Mouse (Mus musculus) left cerebral cortex, postnatal 25 days (tissue): Measurements from ENCODE around the gene Maco1. TPM values are rescaled to one million over a fixed set of nuclear protein-coding genes. Genes with fewer than 3 reads are reported as not detected.
"Not testable (repeated sequence)": the region's sequence is repeated elsewhere in the genome, so short reads cannot be mapped to it uniquely, and the experiment has no call there.

Source experiments
- DNase-seq, 2 experiments: peaks; one replicate each; pipeline ENCODE4 v3.0.0; 2022; ENCODE audit warnings: low spot score in 2 of 2, mixed read lengths in 1 of 2
- intact Hi-C: fragments of 180-260 bp; cut with DNase I; formaldehyde crosslinking; loops from one replicate; pipeline ENCODE4 v1.15.1; 2025
- total RNA-seq, 2 experiments: library from RNA; stranded (reverse); gene quantifications; 2 replicates each; pipeline ENCODE4 v1.2.3; 2021

The Maco1 gene
- total RNA-seq, 2 experiments from 2014 or later, result 49.2 to 52.0 TPM

DNA sequence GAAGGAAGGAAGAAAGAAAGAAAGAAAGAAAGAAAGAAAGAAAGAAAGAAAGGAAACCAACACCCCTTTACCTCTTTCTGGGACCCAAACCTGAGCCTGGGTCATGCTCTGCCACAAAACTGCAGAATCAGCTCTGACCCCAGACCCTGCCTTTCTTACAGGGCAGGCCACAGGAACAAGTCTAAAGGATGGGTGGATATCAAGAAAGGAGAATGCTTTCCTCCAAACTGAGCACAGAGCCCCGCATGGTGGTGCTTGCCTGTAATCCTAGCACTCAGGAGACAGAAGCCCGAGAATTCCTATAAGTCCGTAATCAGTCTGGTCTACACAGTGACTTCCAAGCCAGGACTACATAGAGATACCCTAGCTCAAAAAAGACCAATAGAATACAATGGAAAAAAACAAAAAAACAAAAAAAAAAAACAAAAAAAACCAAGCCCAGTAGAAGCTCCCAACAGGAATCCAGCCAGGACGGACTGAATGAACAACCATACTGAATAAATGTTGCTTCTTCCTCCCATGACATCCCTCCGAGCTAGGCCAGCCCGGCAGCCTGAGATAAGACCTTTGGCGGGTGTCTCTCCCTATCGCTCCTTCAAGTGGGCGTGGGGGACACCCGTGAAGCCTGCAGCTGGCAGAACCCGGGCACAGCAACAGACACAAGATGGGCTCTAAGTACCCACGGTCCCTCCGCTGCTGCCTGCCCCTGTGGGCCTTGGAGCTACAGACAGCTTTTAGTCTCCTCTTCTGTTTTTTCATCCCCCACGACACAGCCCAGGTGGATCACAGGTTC is 11.0 kb upstream of the Maco1 start, which contains the start of gene Rhd:
Rhd (plus strand) TSS at position 600 of the 793 bp plus-strand sequence.
- no peak for DNase-seq
- intact Hi-C loops, result no loop called here

GRCm38 (mm10) chr4:134862996-134863395 is 9.9 kb upstream of the Maco1 start:
- intact Hi-C loops, result no loop called here
- no peak for DNase-seq

DNA sequence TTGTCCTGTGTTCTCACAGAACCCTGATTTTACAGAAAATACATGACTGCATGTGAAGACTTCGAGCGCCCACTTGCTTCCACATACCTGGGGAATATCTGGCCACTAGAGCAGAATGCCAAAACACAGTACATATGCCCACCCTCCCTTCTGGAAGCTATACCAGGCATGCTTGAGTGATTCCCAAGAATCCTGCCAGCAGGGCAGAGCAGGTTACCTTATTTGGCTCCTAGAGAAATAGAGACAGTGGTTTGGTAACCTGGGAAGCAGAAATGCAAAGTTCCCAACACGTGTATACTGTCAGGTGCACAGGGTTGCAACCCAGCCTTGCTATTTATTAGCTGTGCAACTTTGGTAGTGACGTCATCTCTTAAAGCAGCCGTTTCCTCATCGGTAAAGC is 8.7 kb upstream of the Maco1 start:
- intact Hi-C loops, result no loop called here
- no peak for DNase-seq

DNA sequence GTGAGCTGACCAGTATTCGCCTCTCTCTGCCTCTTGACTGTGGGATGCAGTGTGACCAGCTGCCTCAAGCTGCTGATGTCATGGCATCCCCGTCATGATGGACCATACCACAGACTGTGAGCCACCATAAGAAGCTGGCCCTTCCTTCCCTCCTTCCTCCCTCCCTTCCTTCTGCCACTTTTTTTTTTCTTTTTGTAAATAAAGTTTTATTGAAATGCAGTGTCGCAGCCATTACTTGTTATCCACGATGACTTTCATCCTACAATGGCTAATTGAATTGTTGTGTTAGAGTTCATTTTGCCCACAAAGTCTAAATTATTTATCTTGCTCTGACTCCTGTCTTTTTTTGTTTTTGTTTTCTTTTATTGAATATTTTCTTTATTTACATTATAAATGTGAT is 5.3 kb upstream of the Maco1 start:
- no peak for DNase-seq
- intact Hi-C loops, result no loop called here

DNA sequence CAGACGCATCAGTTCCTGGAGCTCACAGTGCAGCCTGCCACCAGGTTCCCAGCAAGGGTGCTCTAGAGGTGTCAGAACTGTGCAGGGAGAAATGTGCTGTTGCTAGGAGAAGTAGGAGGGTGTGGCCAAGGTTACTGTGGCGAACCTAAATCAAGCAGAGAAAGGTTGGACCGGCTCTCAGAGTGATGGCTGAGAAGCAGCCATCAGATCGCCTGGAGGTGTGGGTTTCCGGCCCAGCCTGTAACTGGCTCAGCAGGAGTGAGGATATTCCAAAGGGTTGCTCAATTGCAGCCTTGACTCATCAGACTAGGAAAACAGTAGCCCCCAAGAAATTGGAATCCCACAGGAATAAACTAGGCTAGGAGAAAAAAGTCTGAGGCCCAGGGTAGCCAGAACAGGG is 3.4 kb upstream of the Maco1 start:
- intact Hi-C loops, result no loop called here
- no peak for DNase-seq

GRCm38 (mm10) chr4:134856056-134856455 is 2.9 kb upstream of the Maco1 start:
- intact Hi-C loops, result no loop called here
- DNase-seq, result no peak

GRCm38 (mm10) chr4:134855371-134855770 is 2.2 kb upstream of the Maco1 start:
- intact Hi-C loops, result no loop called here

DNA sequence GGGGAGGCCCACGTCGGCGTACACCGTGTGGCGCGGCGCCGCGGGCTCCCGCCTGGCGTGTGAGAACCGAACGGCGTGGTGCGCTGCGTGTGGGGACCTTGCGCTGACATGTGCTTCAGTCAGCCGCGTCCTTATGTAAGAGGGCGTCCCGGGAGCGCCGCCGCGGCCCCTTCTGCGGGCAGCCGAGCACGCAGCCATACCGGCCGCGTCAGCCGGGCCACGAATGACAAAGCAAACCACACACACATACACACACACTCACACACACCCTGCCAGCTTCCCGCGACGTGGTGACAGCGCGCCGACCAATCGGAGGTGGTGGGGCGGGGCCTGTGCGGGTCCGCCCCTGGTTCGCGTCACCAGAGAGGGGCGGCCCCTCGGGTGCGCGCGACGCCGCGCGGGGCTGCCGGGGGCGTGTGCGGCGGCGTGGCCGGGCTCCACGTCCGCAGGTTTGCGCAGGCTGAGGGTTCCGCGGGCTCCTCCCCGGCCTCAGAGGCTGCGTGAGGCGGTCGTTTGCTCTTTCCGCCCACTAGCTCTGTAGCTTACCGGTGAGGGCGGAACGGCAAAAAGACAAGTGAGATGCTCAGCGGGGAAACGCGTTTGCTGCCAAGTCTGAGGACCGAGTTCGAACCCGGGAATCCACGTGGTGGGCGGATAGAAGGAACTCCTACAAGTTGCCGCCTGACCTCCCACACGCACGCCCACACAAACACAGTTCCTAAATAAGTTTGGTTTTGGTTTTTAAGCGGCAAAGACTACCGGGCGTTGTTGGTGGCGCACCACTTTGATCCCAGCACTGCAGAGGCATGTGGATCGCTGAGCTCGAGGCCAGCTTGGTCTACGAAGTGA is 716 bp upstream of the Maco1 start:
- DNase-seq, result peak; percentile 95 to 97
- intact Hi-C loops, result no loop called here

More at GRCm38 (mm10) chr4:134855371-134855770, 2.2 kb upstream of the Maco1 start:
- no peak for DNase-seq

DNA sequence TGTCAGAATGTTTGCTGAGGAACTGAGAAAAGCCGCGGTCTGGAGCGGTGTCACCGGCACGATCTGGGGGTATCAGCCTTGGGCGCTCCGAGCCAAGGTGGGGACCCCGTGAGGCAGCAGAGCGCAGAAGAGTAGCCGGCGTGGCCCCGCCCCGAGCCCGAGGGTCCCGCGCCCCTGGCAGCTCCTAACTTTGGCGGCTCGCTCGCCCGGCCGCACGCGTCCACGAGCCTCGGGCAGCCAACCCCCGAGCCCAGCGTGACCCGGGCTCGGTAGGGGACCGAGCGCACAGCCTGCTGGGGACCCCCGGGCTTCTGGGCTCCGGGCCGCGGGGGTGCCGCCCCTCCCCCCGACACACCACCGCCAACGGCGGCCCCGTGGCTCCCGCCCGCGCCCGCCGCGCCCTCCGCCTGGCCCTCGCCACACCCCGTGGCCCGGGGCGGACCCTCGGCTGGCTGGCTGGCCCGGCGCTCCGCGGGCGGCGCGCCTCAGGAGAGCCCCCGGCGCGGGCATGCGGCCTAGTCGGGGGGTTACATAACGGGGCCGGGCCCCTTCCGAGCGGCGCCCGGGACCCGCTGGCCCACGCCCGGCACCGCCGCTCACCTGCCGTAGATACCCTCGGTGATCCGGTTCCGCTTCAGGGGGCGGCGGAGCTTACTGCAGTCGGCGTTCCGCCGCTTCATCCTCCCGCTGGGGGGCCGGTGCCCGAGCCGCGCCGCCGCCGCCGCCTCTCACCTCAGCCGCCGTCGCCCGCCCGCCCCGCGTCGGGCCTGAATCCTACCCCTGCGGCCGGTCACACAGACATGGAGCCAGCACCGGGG is 498 bp downstream of the Maco1 start:
- intact Hi-C loops, result no loop called here
- DNase-seq, result peak; percentile 22 to 35

DNA sequence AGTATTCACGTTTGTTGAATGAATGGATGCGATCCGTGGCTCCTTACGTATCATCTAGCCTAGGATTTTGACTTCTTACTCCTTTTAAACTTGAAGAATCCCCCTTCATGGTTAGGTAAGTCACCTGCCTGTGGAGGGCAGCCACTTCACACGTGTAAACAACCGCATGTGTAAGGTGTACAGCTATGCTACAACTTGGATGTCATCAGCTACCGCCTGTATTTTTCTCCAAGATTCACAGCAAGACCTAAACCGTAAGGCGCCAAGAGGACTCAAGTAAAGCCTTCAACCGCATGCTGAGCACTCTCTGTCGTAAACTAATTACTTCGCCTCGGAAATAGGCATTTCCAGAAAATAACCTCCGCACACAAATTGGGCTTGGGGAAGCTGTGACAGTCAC is 1.3 kb downstream of the Maco1 start:
- intact Hi-C loops, result no loop called here
- DNase-seq, result peak in 1 of 2 experiments; percentile 16

GRCm38 (mm10) chr4:134851236-134851635 is 1.9 kb downstream of the Maco1 start:
- intact Hi-C loops, result no loop called here
- no peak for DNase-seq

GRCm38 (mm10) chr4:134850551-134850950 is 2.6 kb downstream of the Maco1 start:
- no peak for DNase-seq
- intact Hi-C loops, result no loop called here

DNA sequence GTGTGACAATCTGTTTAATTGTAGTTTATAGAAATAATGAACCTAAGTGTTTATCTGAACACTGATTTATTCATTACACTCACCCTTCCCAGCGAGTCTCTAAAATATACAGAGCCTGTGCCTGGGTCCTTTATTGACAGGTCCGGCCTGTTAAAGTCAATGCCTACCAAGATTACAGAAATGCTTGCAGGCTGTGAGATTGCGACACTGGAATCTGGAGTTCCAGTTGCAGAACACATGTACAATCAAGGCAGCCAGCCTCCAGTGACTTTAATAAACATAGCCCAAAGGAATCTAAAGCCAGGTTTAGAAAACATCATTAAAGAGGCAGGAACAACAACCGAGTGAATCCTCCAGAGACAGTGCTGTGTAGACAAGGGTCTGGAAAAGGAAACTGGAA is 5.6 kb downstream of the Maco1 start:
- no peak for DNase-seq
- intact Hi-C loops, result no loop called here

DNA sequence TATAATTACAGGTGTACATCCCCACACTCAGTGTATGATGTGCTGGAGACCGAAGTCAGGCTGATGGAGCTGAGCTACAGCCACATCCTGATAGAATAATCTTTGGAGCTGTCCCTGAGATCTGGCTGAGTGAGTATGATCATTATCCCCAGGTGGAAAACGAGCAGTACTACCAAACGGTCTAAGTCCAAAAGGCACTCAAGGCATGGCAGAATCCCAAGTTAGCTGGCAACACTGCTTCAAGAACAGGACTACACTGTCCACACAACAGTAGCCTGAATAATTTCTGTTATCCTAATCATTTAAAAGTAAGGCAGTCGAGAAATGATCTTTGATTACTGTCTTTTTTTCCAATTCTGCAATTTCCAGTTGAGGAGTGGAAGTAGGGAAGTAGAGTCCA is 9.6 kb downstream of the Maco1 start:
- intact Hi-C loops, result no loop called here
- DNase-seq, result no peak

GRCm38 (mm10) chr4:134840231-134840630 is 12.9 kb downstream of the Maco1 start:
- intact Hi-C loops, result no loop called here
- DNase-seq, result no peak

GRCm38 (mm10) chr4:134838706-134839105 is 14.4 kb downstream of the Maco1 start:
- DNase-seq, intact Hi-C loops: not testable (repeated sequence)

- intact Hi-C loops, result no loop called here
These were observed 14.9 kb downstream of the Maco1 start for GRCm38 (mm10) chr4:134838221-134838620.

DNA sequence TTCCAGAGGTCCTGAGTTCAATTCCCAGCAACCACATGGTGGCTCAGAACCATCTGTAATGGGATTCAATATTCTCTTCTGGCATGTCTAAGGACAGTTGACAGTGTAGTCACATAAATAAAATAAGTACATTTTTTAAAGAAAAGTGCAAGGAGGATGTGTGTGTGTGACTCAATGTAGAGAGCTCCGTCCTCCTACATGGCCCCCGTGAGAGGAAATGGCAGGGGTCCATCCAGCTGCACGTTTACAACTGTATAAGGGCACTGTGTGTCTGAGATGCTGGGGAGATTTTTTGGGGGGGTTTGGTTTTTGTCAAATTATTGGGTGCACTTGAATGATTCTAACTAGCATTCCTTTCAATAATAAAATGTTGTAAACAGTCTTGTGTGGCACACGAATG is 17.7 kb downstream of the Maco1 start:
- intact Hi-C loops, result no loop called here
- no peak for DNase-seq

More at GRCm38 (mm10) chr4:134838221-134838620, 14.9 kb downstream of the Maco1 start:
- DNase-seq, result no peak

- intact Hi-C loops, result no loop called here
- DNase-seq, result no peak
These were observed 21.2 kb downstream of the Maco1 start for GRCm38 (mm10) chr4:134831934-134832333.

- DNase-seq, result no peak
- intact Hi-C loops, result no loop called here
These were observed 25.3 kb downstream of the Maco1 start for GRCm38 (mm10) chr4:134827806-134828205.
